Mouse (Mus musculus): ENCODE results near the gene Cd274. TPM values are rescaled to one million over a fixed set of nuclear protein-coding genes. Genes with fewer than 3 reads are reported as not detected.

The Cd274 gene
- polyA plus RNA-seq, 1 experiment = 1.1 TPM

- H3K27ac ChIP-seq (ENCODE audit: insufficient read depth, low read length) = no peak overlapping the region
- TF ChIP-seq POLR2A (IDR thresholded peaks at IDR 0.05; ENCODE audit: low read depth, low read length) (no peak), CTCF (IDR thresholded peaks at IDR 0.05; ENCODE audit: borderline replicate concordance, insufficient read depth, low read length) (no peak)
- H3K4me1 ChIP-seq (ENCODE audit: control insufficient read depth, insufficient read depth, low read length) = no peaks in the 10 kb centered on the region
- no peak overlapping the region for H3K4me3 ChIP-seq (ENCODE audit: insufficient read depth, low read length)
Observed at GRCm38 (mm10) chr19:29341029-29341428, 26.2 kb upstream of the Cd274 start.

GRCm38 (mm10) chr19:29342281-29342680, 25.0 kb upstream of the Cd274 start:
- TF ChIP-seq POLR2A (IDR thresholded peaks at IDR 0.05; ENCODE audit: low read depth, low read length) (no peak), CTCF (IDR thresholded peaks at IDR 0.05; ENCODE audit: borderline replicate concordance, insufficient read depth, low read length) (no peak)

GRCm38 (mm10) chr19:29344868-29345267, 22.4 kb upstream of the Cd274 start:
- TF ChIP-seq CTCF (IDR thresholded peaks at IDR 0.05; ENCODE audit: borderline replicate concordance, insufficient read depth, low read length) (no peak), POLR2A (IDR thresholded peaks at IDR 0.05; ENCODE audit: low read depth, low read length) (no peak)
- no peak overlapping the region for H3K27ac ChIP-seq (ENCODE audit: insufficient read depth, low read length)
- H3K4me3 ChIP-seq (ENCODE audit: insufficient read depth, low read length) = no peak overlapping the region
- H3K4me1 ChIP-seq (ENCODE audit: control insufficient read depth, insufficient read depth, low read length) = no peaks in the 10 kb centered on the region

More at GRCm38 (mm10) chr19:29342281-29342680, 25.0 kb upstream of the Cd274 start:
- Histone ChIP-seq H3K4me1 (ENCODE audit: control insufficient read depth, insufficient read depth, low read length) (no peaks in the 10 kb centered on the region), H3K4me3 (ENCODE audit: insufficient read depth, low read length) (no peak overlapping the region), H3K27ac (ENCODE audit: insufficient read depth, low read length) (no peak overlapping the region)

- TF ChIP-seq POLR2A (IDR thresholded peaks at IDR 0.05; ENCODE audit: low read depth, low read length) (no peak), CTCF (IDR thresholded peaks at IDR 0.05; ENCODE audit: borderline replicate concordance, insufficient read depth, low read length) (no peak)
- no peaks in the 10 kb centered on the region for H3K4me1 ChIP-seq (ENCODE audit: control insufficient read depth, insufficient read depth, low read length)
- no peak overlapping the region for H3K27ac ChIP-seq (ENCODE audit: insufficient read depth, low read length)
- H3K4me3 ChIP-seq (ENCODE audit: insufficient read depth, low read length) = no peak overlapping the region
Observed at GRCm38 (mm10) chr19:29345636-29346035, 21.6 kb upstream of the Cd274 start.

GRCm38 (mm10) chr19:29350991-29351390, 16.3 kb upstream of the Cd274 start:
- Histone ChIP-seq H3K4me3 (ENCODE audit: insufficient read depth, low read length) (no peak overlapping the region), H3K4me1 (ENCODE audit: control insufficient read depth, insufficient read depth, low read length) (no peaks in the 10 kb centered on the region), H3K27ac (ENCODE audit: insufficient read depth, low read length) (no peak overlapping the region; the same call in 1 of the 2 replicates)
- no peak for TF ChIP-seq CTCF (IDR thresholded peaks at IDR 0.05; ENCODE audit: borderline replicate concordance, insufficient read depth, low read length)
- no peak for TF ChIP-seq POLR2A (IDR thresholded peaks at IDR 0.05; ENCODE audit: low read depth, low read length)

- Histone ChIP-seq H3K27ac (ENCODE audit: insufficient read depth, low read length) (no peak overlapping the region), H3K4me1 (ENCODE audit: control insufficient read depth, insufficient read depth, low read length) (no peaks in the 10 kb centered on the region), H3K4me3 (ENCODE audit: insufficient read depth, low read length) (no peak overlapping the region; the same call in 1 of the 2 replicates)
- TF ChIP-seq POLR2A (IDR thresholded peaks at IDR 0.05; ENCODE audit: low read depth, low read length) (no peak), CTCF (IDR thresholded peaks at IDR 0.05; ENCODE audit: borderline replicate concordance, insufficient read depth, low read length) (peak; percentile 96)
Observed at GRCm38 (mm10) chr19:29354895-29355877, 12.1 kb upstream of the Cd274 start.

GRCm38 (mm10) chr19:29356281-29356680, 11.0 kb upstream of the Cd274 start:
- TF ChIP-seq CTCF (IDR thresholded peaks at IDR 0.05; ENCODE audit: borderline replicate concordance, insufficient read depth, low read length) (no peak), POLR2A (IDR thresholded peaks at IDR 0.05; ENCODE audit: low read depth, low read length) (no peak)
- Histone ChIP-seq H3K4me1 (ENCODE audit: control insufficient read depth, insufficient read depth, low read length) (no peaks in the 10 kb centered on the region), H3K27ac (ENCODE audit: insufficient read depth, low read length) (no peak overlapping the region), H3K4me3 (ENCODE audit: insufficient read depth, low read length) (no peak overlapping the region)

- no peak for TF ChIP-seq CTCF (IDR thresholded peaks at IDR 0.05; ENCODE audit: borderline replicate concordance, insufficient read depth, low read length)
- TF ChIP-seq POLR2A (IDR thresholded peaks at IDR 0.05; ENCODE audit: low read depth, low read length) = no peak
- H3K27ac ChIP-seq (ENCODE audit: insufficient read depth, low read length) = no peak overlapping the region
- H3K4me1 ChIP-seq (ENCODE audit: control insufficient read depth, insufficient read depth, low read length) = no peaks in the 10 kb centered on the region; the same call in 1 of the 2 replicates
- H3K4me3 ChIP-seq (ENCODE audit: insufficient read depth, low read length) = no peak overlapping the region
Observed at GRCm38 (mm10) chr19:29360251-29360650, 7.0 kb upstream of the Cd274 start.

GRCm38 (mm10) chr19:29361468-29362130, 5.7 kb upstream of the Cd274 start:
- peak; percentile 87 for TF ChIP-seq POLR2A (IDR thresholded peaks at IDR 0.05; ENCODE audit: low read depth, low read length)
- TF ChIP-seq CTCF (IDR thresholded peaks at IDR 0.05; ENCODE audit: borderline replicate concordance, insufficient read depth, low read length) = no peak
- H3K4me3 ChIP-seq (ENCODE audit: insufficient read depth, low read length) = peak overlapping the region; percentile 73
- no peak overlapping the region for H3K27ac ChIP-seq (ENCODE audit: insufficient read depth, low read length)
- no peaks in the 10 kb centered on the region; the same call in 1 of the 2 replicates for H3K4me1 ChIP-seq (ENCODE audit: control insufficient read depth, insufficient read depth, low read length)

Measured in embryonic fibroblast, embryonic 13.5 days (primary cell).